Mouse (Mus musculus) T-cell, adult 2 months (primary cell): ENCODE results near the gene Stk4.

Experiments
- DNase-seq: peaks from one replicate; pipeline ENCODE4 v3.0.0; 2022; ENCODE audit warnings: low spot score

Gene Stk4

DNA sequence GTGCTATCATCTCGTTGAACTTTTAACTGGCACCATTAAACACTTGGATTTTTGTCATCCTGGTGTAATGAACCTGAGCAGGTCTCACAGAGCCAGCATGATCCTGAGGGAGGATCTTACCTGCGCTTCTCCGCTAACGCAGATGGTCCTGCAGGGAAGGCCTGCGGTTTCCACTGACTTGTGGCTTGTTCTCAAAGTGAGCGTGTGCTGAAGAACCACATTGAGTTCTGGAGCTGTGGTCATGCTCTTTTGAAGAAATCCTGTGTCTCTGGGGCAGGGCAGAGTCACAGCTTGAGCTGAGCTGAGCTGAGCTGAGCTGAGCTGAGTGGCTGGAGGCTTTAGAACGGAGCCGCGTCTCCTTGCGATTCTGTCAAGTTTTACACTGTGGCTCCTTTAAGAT, 11.5 kb downstream of the Stk4 start:
- DNase-seq, result peak; percentile 79

GRCm38 (mm10) chr2:164082175-164082574, 12.1 kb downstream of the Stk4 start:
- no peak for DNase-seq

DNA sequence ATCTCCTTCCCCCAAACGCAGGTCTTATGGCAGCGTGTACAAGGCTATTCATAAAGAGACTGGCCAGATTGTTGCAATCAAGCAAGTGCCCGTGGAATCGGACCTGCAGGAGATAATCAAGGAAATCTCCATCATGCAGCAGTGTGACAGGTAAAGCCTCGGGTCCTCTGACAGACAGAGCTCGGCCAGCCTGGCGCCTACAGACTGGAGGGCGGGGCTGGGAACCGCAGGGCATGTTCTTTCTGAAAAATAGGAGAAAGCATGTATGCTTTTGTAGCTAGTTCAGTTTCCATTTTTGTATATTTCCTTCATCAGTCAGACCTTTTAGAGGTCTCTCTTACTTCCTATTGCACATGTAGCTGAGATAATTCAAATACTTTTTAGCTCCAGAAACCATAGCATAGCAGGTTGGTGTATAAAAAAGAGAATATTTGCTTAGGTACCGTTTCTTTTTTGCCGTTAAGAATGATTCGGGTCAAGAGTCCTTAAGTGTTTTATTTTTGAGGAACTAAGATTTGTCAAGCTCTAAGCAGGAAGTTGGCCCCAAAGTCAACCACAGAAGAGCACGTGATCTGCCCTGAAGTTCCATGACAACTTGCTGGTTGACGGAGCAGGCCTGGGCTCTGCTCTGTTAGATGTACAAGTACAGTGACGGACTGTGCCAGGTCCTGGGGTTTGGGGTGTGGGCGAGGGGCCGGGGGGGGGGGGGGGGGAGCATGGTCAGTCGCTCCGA, 13.7 kb downstream of the Stk4 start:
- DNase-seq, result peak; percentile 89

GRCm38 (mm10) chr2:164084342-164084700, 14.2 kb downstream of the Stk4 start:
- peak; percentile 90 for DNase-seq

GRCm38 (mm10) chr2:164087416-164088017, 17.4 kb downstream of the Stk4 start:
- DNase-seq, result peak; percentile 53

- no peak for DNase-seq
Observed at GRCm38 (mm10) chr2:164089508-164089907, 19.4 kb downstream of the Stk4 start.

GRCm38 (mm10) chr2:164094152-164094551, 24.0 kb downstream of the Stk4 start:
- peak; percentile 34 for DNase-seq

- no peak for DNase-seq
Observed at GRCm38 (mm10) chr2:164098603-164099250, 28.6 kb downstream of the Stk4 start.

DNA sequence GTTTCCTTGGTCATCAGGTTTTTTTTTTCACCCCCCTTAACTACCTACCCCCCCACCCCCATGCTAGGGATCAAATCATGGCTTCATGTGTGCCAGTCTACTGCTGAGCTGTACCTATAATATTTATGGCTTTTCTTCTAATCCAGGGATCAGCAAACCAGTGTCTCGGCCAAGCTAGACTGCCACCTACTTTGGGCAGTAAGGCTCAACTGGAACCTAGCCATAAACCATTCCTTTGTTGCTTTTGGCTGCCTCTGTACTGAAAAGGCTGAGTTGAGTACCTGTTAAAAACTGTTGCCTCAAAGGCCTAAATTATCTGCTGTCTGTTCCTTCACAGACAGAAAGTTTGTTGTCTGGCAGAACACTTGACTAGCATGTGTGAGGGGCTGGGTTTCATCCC, 31.8 kb downstream of the Stk4 start:
- DNase-seq, result no peak

GRCm38 (mm10) chr2:164102366-164102765, 32.2 kb downstream of the Stk4 start:
- DNase-seq, result no peak

DNA sequence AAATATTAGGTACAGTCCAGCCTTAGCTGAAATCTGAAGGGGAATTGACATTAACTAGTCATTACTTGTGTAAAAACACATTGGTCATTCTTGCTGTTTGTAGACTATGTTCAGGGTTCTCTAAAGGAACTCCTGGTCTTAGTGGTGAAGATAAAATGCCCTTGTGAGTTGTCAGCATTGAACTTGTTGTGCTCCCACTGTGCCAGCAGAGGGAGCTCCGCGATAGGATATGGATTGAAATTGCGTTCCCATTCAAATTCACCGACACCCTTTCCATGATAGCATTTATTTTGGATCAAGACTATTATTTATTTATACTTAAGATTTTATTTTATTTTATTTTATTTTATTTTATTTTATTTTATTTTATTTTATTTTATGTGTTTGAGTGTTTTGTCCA, 33.4 kb downstream of the Stk4 start:
- DNase-seq, result peak; percentile 39

GRCm38 (mm10) chr2:164106287-164107035, 36.3 kb downstream of the Stk4 start:
- no peak for DNase-seq

DNA sequence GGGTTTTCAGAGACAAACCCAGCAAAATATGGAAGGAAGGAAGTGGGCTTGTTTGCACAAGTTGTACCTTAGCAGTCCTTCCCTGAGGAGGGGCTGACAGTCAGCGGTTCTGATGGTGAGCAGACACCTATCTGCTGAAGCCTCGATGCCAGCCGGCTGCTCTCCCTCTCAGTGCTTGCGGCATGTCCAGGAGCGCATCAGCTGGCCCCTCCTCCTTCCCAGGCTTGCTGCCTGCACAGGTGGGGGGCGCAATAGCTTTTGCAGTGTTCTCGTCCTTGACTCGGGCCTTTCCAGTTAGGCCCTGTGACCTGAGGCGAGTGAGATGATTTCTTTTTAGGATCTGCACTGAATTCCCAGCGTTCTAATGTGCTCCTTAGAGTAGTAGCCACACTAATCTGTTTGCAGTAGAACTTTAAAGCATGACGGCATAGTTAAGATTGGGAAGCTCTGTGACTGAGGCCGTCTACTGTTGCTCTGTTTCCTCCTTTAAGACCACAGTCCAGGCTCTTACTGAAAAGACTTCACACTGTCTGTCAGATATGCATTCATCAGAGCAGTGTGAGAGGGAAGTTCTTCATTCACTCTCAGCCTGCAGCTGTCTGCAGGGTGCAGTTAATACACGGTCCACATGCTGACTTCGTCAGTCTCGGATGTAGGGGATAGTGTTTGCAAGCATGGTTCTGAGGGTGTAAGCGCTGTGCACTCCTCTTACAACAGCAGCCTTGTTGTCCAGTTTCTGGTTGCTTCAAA, 37.2 kb downstream of the Stk4 start:
- DNase-seq, result no peak

DNA sequence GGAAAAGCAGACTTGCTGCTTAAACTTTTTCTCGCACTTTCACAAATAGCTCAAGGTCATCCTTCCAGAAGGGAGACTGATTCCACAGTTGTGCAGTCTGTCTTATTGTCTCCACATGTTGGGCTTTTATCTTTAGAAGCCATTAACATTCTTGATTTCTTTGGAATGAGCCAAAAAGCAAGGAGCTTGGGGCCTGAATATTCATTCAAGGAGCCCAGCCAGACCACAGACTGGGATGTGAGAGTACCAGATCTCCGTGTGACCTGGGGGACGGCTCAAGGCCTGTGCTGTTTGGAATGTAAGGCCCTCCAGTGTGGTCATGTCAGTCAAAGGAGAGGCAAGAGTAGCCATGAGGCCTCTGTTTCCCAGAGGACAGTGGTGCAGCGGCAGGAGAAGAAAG, 38.4 kb downstream of the Stk4 start:
- DNase-seq, result no peak

GRCm38 (mm10) chr2:164111546-164111945, 41.4 kb downstream of the Stk4 start:
- no peak for DNase-seq

DNA sequence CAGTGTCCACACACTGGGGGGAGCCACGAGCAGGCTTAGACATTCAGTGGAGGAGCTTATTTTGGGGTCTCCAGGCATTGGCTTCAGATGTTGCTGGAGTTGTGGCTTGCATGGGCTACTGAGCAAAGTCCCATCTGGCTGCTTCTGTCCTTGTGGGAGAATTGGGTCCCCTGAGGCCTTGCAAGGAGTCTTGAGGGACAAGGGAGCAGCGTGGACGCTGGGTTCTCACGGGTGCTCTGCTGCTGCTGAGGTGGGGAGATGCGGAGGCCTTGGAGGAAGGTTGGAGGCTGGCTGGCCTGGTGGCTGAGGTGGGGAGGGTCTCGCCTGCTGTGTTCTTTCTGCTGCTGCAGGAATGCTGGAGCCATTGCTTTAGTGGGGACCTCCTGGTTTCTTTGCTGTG, 43.9 kb downstream of the Stk4 start:
- no peak for DNase-seq

GRCm38 (mm10) chr2:164115531-164115930, 45.4 kb downstream of the Stk4 start:
- DNase-seq, result no peak

GRCm38 (mm10) chr2:164119503-164119902, 49.4 kb downstream of the Stk4 start:
- DNase-seq, result no peak

DNA sequence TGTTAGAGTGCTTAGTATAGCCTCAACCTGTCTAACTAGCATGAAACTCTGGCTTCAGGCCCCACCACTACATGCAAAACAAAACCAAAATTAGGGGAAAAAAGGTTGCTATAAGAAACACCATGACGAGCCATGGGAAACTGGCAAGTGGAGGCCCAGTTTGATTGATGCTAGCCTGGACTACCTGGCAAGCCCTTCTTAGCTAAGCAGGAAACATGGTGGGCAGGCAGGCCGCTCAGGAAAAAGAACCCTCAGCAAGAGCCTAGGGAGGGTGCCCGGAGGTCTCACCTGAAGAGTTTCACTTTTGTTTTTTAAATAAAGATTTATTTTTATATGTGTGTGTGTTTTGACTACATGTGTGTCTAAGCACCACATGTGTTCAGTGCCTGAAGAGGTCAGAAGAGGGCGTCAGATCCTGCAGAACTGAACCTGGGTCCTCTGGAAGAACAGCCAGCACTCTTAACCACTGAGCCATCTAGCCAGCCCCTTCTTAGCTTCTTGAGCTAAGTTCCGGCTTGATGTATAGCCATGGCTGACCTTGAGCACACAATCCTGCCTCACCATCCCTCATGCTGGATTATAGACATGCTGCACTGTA, 53.1 kb downstream of the Stk4 start:
- DNase-seq, result no peak

- no peak for DNase-seq
Observed at GRCm38 (mm10) chr2:164126533-164126955, 56.4 kb downstream of the Stk4 start.

GRCm38 (mm10) chr2:164127297-164127696, 57.2 kb downstream of the Stk4 start:
- no peak for DNase-seq
